In the genomic region with DNA sequence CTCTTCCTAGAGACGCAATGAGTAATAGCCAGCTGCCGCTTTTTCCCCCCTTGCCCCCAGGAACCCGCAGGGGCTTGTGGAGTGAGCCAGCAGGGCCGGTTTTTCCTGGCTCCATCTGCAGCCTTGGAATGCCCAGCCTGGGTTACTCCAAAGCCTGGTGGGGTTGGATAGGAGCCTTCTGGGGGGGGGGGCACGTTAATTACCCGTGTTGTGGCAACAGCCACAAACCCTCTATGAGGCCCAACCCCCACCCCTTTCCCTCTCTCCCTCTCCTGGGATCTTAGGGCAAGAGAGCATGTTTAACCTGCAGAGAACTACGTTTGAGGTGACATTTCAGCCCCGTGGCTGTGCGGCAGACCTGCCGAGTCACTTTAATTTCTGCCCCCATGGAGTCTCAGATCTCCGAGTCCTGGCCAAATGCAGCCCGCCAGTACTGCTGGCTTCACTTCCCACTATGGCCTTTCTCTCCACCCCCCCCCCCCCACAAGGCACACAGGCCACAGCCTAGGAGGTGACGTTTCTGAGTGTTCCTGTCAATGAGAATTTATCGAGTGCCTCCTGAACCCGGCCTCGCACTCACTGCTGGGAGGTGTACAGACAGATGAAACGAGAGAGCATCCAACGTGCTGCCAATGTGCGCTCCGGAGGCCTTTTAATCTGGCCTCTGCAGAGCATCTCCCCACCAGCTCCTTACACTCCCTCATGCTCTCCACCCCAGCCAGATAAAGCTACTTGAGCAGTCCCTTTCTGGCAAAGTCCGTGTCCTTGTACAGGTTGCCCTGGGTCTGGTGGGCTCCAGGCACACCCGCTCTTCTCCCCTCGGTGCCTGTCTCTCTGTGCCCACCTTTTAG, we compare ENCODE assay signal across 8 mouse cellular contexts. TPM values are rescaled to one million over a fixed set of nuclear protein-coding genes. Genes with fewer than 3 reads are reported as not detected.
DNase-seq lines count a peak whose midpoint lies in the region; ATAC-seq and TF ChIP-seq lines count a peak whose summit lies in the region.

No protein-coding gene starts in this region.

- no peaks in the 10 kb centered on the region for H3K27me3 ChIP-seq in thymus, adult 2 months (ENCODE audit: control insufficient read depth, insufficient read depth, low read length)
- 0 out of 2 replicates have a peak, but pooled peaks cover 2% of the 10 kb centered on the region for H3K27me3 ChIP-seq in intestine, embryonic 15.5 days (replicated peaks)

- peaks cover 62% of the 10 kb centered on the region for H3K4me1 ChIP-seq in thymus, adult 2 months (replicated peaks; ENCODE audit: control insufficient read depth, insufficient read depth, low read length)
- H3K4me1 ChIP-seq in intestine, embryonic 15.5 days (replicated peaks), result peaks cover 75% of the 10 kb centered on the region

- H3K4me3 ChIP-seq in thymus, adult 2 months (ENCODE audit: control insufficient read depth, insufficient read depth, low read length), result peak overlapping the region; percentile 70
- H3K4me3 ChIP-seq in intestine, embryonic 15.5 days (replicated peaks), result 0 out of 2 replicates have a peak overlapping the region, but pooled peaks have one; percentile 64

- H3K36me3 ChIP-seq in thymus, adult 2 months (ENCODE audit: control insufficient read depth, insufficient read depth, low read length), result no peaks in the 10 kb centered on the region
- no peaks in the 10 kb centered on the region for H3K36me3 ChIP-seq in intestine, embryonic 15.5 days

- ATAC-seq in intestine, embryonic 15.5 days, result no peak
- ATAC-seq in megakaryocyte progenitor cell, adult 5-6 weeks (replicated peaks; ENCODE audit: poor library complexity), result peak; percentile 38

- no peaks in the 10 kb centered on the region for H3K9me3 ChIP-seq in intestine, embryonic 15.5 days

- no peak overlapping the region; the same call in none of the 2 replicates for H3K9ac ChIP-seq in intestine, embryonic 15.5 days

- H3K27ac ChIP-seq in thymus, adult 2 months (ENCODE audit: control insufficient read depth, insufficient read depth, low read length), result peak overlapping the region; percentile 80
- peak overlapping the region; percentile 91 for H3K27ac ChIP-seq in intestine, embryonic 15.5 days

- TF ChIP-seq CTCF in thymus, adult 2 months (IDR thresholded peaks at IDR 0.05; ENCODE audit: borderline replicate concordance, control insufficient read depth, extremely low read depth, insufficient read depth, low read length, poor library complexity), result no peak

- H3K4me2 ChIP-seq in intestine, embryonic 15.5 days (replicated peaks), result peak overlapping the region; percentile 99

- no peak for TF ChIP-seq POLR2A in thymus, adult 2 months (IDR thresholded peaks at IDR 0.05; ENCODE audit: control insufficient read depth, extremely low read depth, insufficient read depth, low read length, poor library complexity)

- WGBS in thymus, adult 2 months, result 16% methylated on average over 23 of the region's 23 CpGs
- WGBS in intestine, embryonic 15.5 days, result 48% methylated on average over 23 of the region's 23 CpGs

- DNase-seq in adrenal gland, postnatal 14 days, result peak; percentile 21
- DNase-seq in adrenal gland, adult 18-20 months (ENCODE audit: low spot score in 2 of 2), result no peak
- no peak for DNase-seq in thymus, adult 2 months
- no peak for DNase-seq in thymus, adult 18-20 months
- no peak for DNase-seq in testis, postnatal 14 days (ENCODE audit: low spot score)
- no peak for DNase-seq in right cerebral cortex, adult 18-20 months

RNA-seq across cellular contexts. Expression of gene Gins2, which starts 49.1 kb away (rescaled TPM):
- 10.3 and 15.5 TPM in 2 replicates for total RNA-seq in adrenal gland, postnatal 14 days (2021)
- total RNA-seq in adrenal gland, adult 18-20 months (2021), result 1 to 10 TPM; 4.6 to 5.0 TPM
- polyA plus RNA-seq in thymus, adult 2 months (2012; rRNA removed), result 48.3 and 69.1 TPM in 2 replicates
- 88.4 and 88.8 TPM in 2 replicates for polyA plus RNA-seq in intestine, embryonic 15.5 days (2015; fragmentation: Nextera tagmentation; extraction: Ambion mirVana)
- 65.9 and 67.1 TPM in 2 replicates for total RNA-seq in megakaryocyte progenitor cell, adult 5-6 weeks (2015)
- 28.1 and 47.1 TPM in 2 replicates for total RNA-seq in megakaryocyte progenitor cell, adult 5-6 weeks (2017)
